Mouse (Mus musculus): ENCODE results near the gene Tbx6. TPM values are rescaled to one million over a fixed set of nuclear protein-coding genes. Genes with fewer than 3 reads are reported as not detected.

Gene Tbx6
- total RNA-seq (2022) = 1 to 10 TPM in 3 of 4 experiments, under 1 TPM in 1; 0.43 to 1.5 (median 1.2) TPM

GRCm38 (mm10) chr7:126780971-126781635, at the start of gene Tbx6:
Tbx6 (plus strand) TSS chr7:126781483.
- no peak for DNase-seq (ENCODE audit: low spot score in 2 of 2)

GRCm38 (mm10) chr7:126736122-126736521, 45.2 kb upstream of the Tbx6 start:
- no peak for DNase-seq (ENCODE audit: low spot score in 2 of 2)

GRCm38 (mm10) chr7:126739551-126739950, 41.7 kb upstream of the Tbx6 start:
- no peak for DNase-seq (ENCODE audit: low spot score in 2 of 2)

GRCm38 (mm10) chr7:126740132-126740735, 41.0 kb upstream of the Tbx6 start:
- DNase-seq (ENCODE audit: low spot score in 2 of 2) = no peak

- no peak for DNase-seq (ENCODE audit: low spot score in 2 of 2)
These were observed 40.3 kb upstream of the Tbx6 start for GRCm38 (mm10) chr7:126740977-126741376.

GRCm38 (mm10) chr7:126741452-126741851, 39.8 kb upstream of the Tbx6 start:
- no peak for DNase-seq (ENCODE audit: low spot score in 2 of 2)

GRCm38 (mm10) chr7:126741964-126742482, 39.3 kb upstream of the Tbx6 start:
- no peak for DNase-seq (ENCODE audit: low spot score in 2 of 2)

GRCm38 (mm10) chr7:126746066-126746465, 35.2 kb upstream of the Tbx6 start:
- DNase-seq (ENCODE audit: low spot score in 2 of 2) = no peak

- no peak for DNase-seq (ENCODE audit: low spot score in 2 of 2)
These were observed 34.5 kb upstream of the Tbx6 start for GRCm38 (mm10) chr7:126746798-126747197.

- DNase-seq (ENCODE audit: low spot score in 2 of 2) = no peak
These were observed 32.5 kb upstream of the Tbx6 start for GRCm38 (mm10) chr7:126748824-126749223.

GRCm38 (mm10) chr7:126749582-126750343, 31.5 kb upstream of the Tbx6 start:
- no peak for DNase-seq (ENCODE audit: low spot score in 2 of 2)

- peak in 1 of 2 experiments; percentile 74 for DNase-seq (ENCODE audit: low spot score in 2 of 2)
These were observed 26.4 kb upstream of the Tbx6 start for GRCm38 (mm10) chr7:126754866-126755265.

GRCm38 (mm10) chr7:126758539-126758938, 22.7 kb upstream of the Tbx6 start:
- no peak for DNase-seq (ENCODE audit: low spot score in 2 of 2)

- peak; percentile 83 to 87 for DNase-seq (ENCODE audit: low spot score in 2 of 2)
These were observed 22.1 kb upstream of the Tbx6 start, which contains the start of gene Mapk3 for GRCm38 (mm10) chr7:126759050-126759671. Mapk3 (plus strand) TSS chr7:126759601.

GRCm38 (mm10) chr7:126759672-126760390, 21.5 kb upstream of the Tbx6 start:
- DNase-seq (ENCODE audit: low spot score in 2 of 2) = no peak

- no peak for DNase-seq (ENCODE audit: low spot score in 2 of 2)
These were observed 20.9 kb upstream of the Tbx6 start for GRCm38 (mm10) chr7:126760391-126760802.

- DNase-seq (ENCODE audit: low spot score in 2 of 2) = no peak
These were observed 20.3 kb upstream of the Tbx6 start for GRCm38 (mm10) chr7:126760956-126761355.

- DNase-seq (ENCODE audit: low spot score in 2 of 2) = no peak
These were observed 19.7 kb upstream of the Tbx6 start for GRCm38 (mm10) chr7:126761529-126762067.

- peak; percentile 77 for DNase-seq (ENCODE audit: low spot score in 2 of 2)
These were observed 18.7 kb upstream of the Tbx6 start for GRCm38 (mm10) chr7:126762471-126763008.

GRCm38 (mm10) chr7:126765540-126765939, 15.7 kb upstream of the Tbx6 start:
- DNase-seq (ENCODE audit: low spot score in 2 of 2) = no peak
